15 mouse cellular contexts compared by ENCODE assay signal in genomic region chr3:145790233-145790632, GRCm38 (mm10). TPM values are rescaled to one million over a fixed set of nuclear protein-coding genes. Genes with fewer than 3 reads are reported as not detected.
DNase-seq lines count a peak whose midpoint lies in the region; ATAC-seq and TF ChIP-seq lines count a peak whose summit lies in the region.
"Had no signal": no experiment of that assay in that cellular context is flagged by ENCODE, and none has a peak within 500 bp of the region (broad histone marks: within the 10 kb centered on the region; RNA-seq: fewer than 3 reads in every experiment).

No protein-coding gene starts in this region.

- peak; percentile 21; the same call in 1 of the 2 replicates for ATAC-seq in forebrain, embryonic 14.5 days
- ATAC-seq in forebrain, embryonic 15.5 days (replicated peaks) = no peak; the same call in 1 of the 2 replicates
- 0 out of 2 replicates have a peak, but pooled peaks have one; percentile 14 for ATAC-seq in heart, embryonic 16.5 days (replicated peaks; ENCODE audit: extremely low read depth, insufficient read depth, low FRiP score)
- ATAC-seq in liver, embryonic 11.5 days (replicated peaks; ENCODE audit: low FRiP score) = no peak
- ATAC-seq in liver, postnatal 0 days = 0 out of 2 replicates have a peak, but pooled peaks have one; percentile 3
- ATAC-seq: midbrain, embryonic 16.5 days had no signal

- no peak overlapping the region for H3K9ac ChIP-seq in forebrain, embryonic 14.5 days (ENCODE audit: low read length)
- no peak overlapping the region for H3K9ac ChIP-seq in forebrain, embryonic 15.5 days (replicated peaks)
- H3K9ac ChIP-seq in heart, embryonic 16.5 days (ENCODE audit: low read length) = no peak overlapping the region
- H3K9ac ChIP-seq in liver, adult 2 months (ENCODE audit: low read depth, low read length) = no peak overlapping the region
- H3K9ac ChIP-seq in liver, embryonic 11.5 days (ENCODE audit: low read depth, low read length) = no peak overlapping the region
- H3K9ac ChIP-seq in liver, postnatal 0 days (replicated peaks) = no peak overlapping the region
- H3K9ac ChIP-seq: lung, embryonic 15.5 days had no signal

- no peaks in the 10 kb centered on the region for H3K9me3 ChIP-seq in forebrain, embryonic 14.5 days (replicated peaks; ENCODE audit: control insufficient read depth, low read length)
- H3K9me3 ChIP-seq in forebrain, embryonic 15.5 days = no peaks in the 10 kb centered on the region
- 0 out of 2 replicates have a peak, but pooled peaks cover 2% of the 10 kb centered on the region for H3K9me3 ChIP-seq in heart, embryonic 16.5 days (replicated peaks; ENCODE audit: control insufficient read depth, low read length)
- H3K9me3 ChIP-seq in liver, embryonic 11.5 days (ENCODE audit: control insufficient read depth, low read length) = peaks cover 2% of the 10 kb centered on the region; the same call in 1 of the 2 replicates
- H3K9me3 ChIP-seq in liver, postnatal 0 days (ENCODE audit: low read length) = no peaks in the 10 kb centered on the region
- H3K9me3 ChIP-seq: lung, embryonic 15.5 days had no signal

- H3K4me2 ChIP-seq in forebrain, embryonic 14.5 days (ENCODE audit: low read length) = no peak overlapping the region
- no peak overlapping the region for H3K4me2 ChIP-seq in forebrain, embryonic 15.5 days (replicated peaks)
- no peak overlapping the region for H3K4me2 ChIP-seq in heart, embryonic 16.5 days (ENCODE audit: low read depth, low read length)
- H3K4me2 ChIP-seq in liver, embryonic 11.5 days = no peak overlapping the region
- no peak overlapping the region for H3K4me2 ChIP-seq in liver, postnatal 0 days (ENCODE audit: low read depth, low read length)
- H3K4me2 ChIP-seq: lung, embryonic 15.5 days had no signal

- H3K36me3 ChIP-seq in forebrain, embryonic 14.5 days (ENCODE audit: control insufficient read depth, insufficient read depth, low read length) = no peaks in the 10 kb centered on the region
- H3K36me3 ChIP-seq in forebrain, embryonic 15.5 days = no peaks in the 10 kb centered on the region
- H3K36me3 ChIP-seq in heart, embryonic 16.5 days (ENCODE audit: control insufficient read depth, insufficient read depth) = no peaks in the 10 kb centered on the region
- no peaks in the 10 kb centered on the region for H3K36me3 ChIP-seq in liver, adult 2 months (ENCODE audit: control insufficient read depth, insufficient read depth, low read length)
- H3K36me3 ChIP-seq in liver, embryonic 11.5 days (ENCODE audit: control insufficient read depth, insufficient read depth, low read length) = no peaks in the 10 kb centered on the region
- no peaks in the 10 kb centered on the region for H3K36me3 ChIP-seq in liver, postnatal 0 days (replicated peaks; ENCODE audit: insufficient read depth, low read length)
- H3K36me3 ChIP-seq: lung, embryonic 15.5 days had no signal

- no peaks in the 10 kb centered on the region; the same call in 1 of the 2 replicates for H3K79me2 ChIP-seq in liver, adult 2 months (ENCODE audit: control insufficient read depth, insufficient read depth, low read length)

- H3K27me3 ChIP-seq in forebrain, embryonic 14.5 days (replicated peaks; ENCODE audit: control insufficient read depth, insufficient read depth, low read length) = no peaks in the 10 kb centered on the region
- H3K27me3 ChIP-seq in forebrain, embryonic 15.5 days = no peaks in the 10 kb centered on the region
- no peaks in the 10 kb centered on the region for H3K27me3 ChIP-seq in heart, embryonic 16.5 days (ENCODE audit: control insufficient read depth, insufficient read depth, low read length)
- H3K27me3 ChIP-seq in liver, adult 2 months (ENCODE audit: control insufficient read depth, insufficient read depth, low read length) = no peaks in the 10 kb centered on the region
- no peaks in the 10 kb centered on the region for H3K27me3 ChIP-seq in liver, embryonic 11.5 days (replicated peaks; ENCODE audit: control insufficient read depth, insufficient read depth, low read length)
- no peaks in the 10 kb centered on the region for H3K27me3 ChIP-seq in liver, postnatal 0 days (ENCODE audit: insufficient read depth, low read length)
- H3K27me3 ChIP-seq: lung, embryonic 15.5 days had no signal

- no peak for TF ChIP-seq POLR2A in liver, adult 2 months (IDR thresholded peaks at IDR 0.05; ENCODE audit: extremely low read depth, insufficient read depth, low read length)

- no peak for TF ChIP-seq EP300 in liver, postnatal 0 days (IDR thresholded peaks at IDR 0.05; ENCODE audit: low read depth)

- TF ChIP-seq CTCF in liver, adult 2 months (IDR thresholded peaks at IDR 0.05; ENCODE audit: low read depth, low read length) = no peak
- no peak for TF ChIP-seq CTCF in liver, postnatal 0 days (IDR thresholded peaks at IDR 0.05; ENCODE audit: low read depth)

- WGBS in forebrain, embryonic 14.5 days = 85% methylated on average over 3 of the region's 3 CpGs
- WGBS in forebrain, embryonic 15.5 days = 89% methylated on average over 3 of the region's 3 CpGs
- WGBS in heart, embryonic 16.5 days = 47% methylated on average over 3 of the region's 3 CpGs
- 53% methylated on average over 3 of the region's 3 CpGs for WGBS in liver, adult 2 months
- WGBS in liver, embryonic 11.5 days = 67% methylated on average over 3 of the region's 3 CpGs
- WGBS in liver, postnatal 0 days (ENCODE audit: insufficient replicate concordance) = 49% methylated on average over 3 of the region's 3 CpGs

- H3K4me1 ChIP-seq in forebrain, embryonic 14.5 days (ENCODE audit: control insufficient read depth, insufficient read depth, low read length) = no peaks in the 10 kb centered on the region
- 0 out of 2 replicates have a peak, but pooled peaks cover 4% of the 10 kb centered on the region for H3K4me1 ChIP-seq in forebrain, embryonic 15.5 days
- peaks cover 4% of the 10 kb centered on the region for H3K4me1 ChIP-seq in heart, embryonic 16.5 days (ENCODE audit: control insufficient read depth, insufficient read depth, low read length)
- peaks cover 23% of the 10 kb centered on the region for H3K4me1 ChIP-seq in liver, adult 2 months (ENCODE audit: control insufficient read depth, insufficient read depth, low read length)
- H3K4me1 ChIP-seq in liver, embryonic 11.5 days (replicated peaks; ENCODE audit: control insufficient read depth, insufficient read depth, low read length) = peaks cover 8% of the 10 kb centered on the region
- peaks cover 8% of the 10 kb centered on the region; the same call in 1 of the 2 replicates for H3K4me1 ChIP-seq in liver, postnatal 0 days (ENCODE audit: insufficient read depth)

- no peak overlapping the region for H3K27ac ChIP-seq in forebrain, embryonic 14.5 days (ENCODE audit: low read depth, low read length)
- H3K27ac ChIP-seq in forebrain, embryonic 15.5 days (replicated peaks) = no peak overlapping the region
- no peak overlapping the region for H3K27ac ChIP-seq in heart, embryonic 16.5 days (ENCODE audit: low read length)
- H3K27ac ChIP-seq in liver, adult 2 months (replicated peaks; ENCODE audit: insufficient read depth, low read depth, low read length) = no peak overlapping the region; the same call in 1 of the 2 replicates
- H3K27ac ChIP-seq in liver, embryonic 11.5 days (ENCODE audit: low read depth, low read length) = no peak overlapping the region
- peak overlapping the region; percentile 74 for H3K27ac ChIP-seq in liver, postnatal 0 days (ENCODE audit: low read depth)
- H3K27ac ChIP-seq: lung, embryonic 15.5 days had no signal

- no peak for DNase-seq in forebrain, embryonic 14.5 days (ENCODE audit: low spot score)
- no peak for DNase-seq in heart, adult 8-10 months (ENCODE audit: low spot score)
- DNase-seq in liver, adult 2 months (ENCODE audit: extremely low read depth, low read depth, low spot score) = peak; percentile 53
- DNase-seq in liver, embryonic 11.5 days (ENCODE audit: low spot score) = no peak
- no peak for DNase-seq in liver, postnatal 0 days
- DNase-seq in cerebellum, postnatal 4 days (ENCODE audit: low spot score in 2 of 2) = no peak
- DNase-seq: adrenal gland, postnatal 36 days; cerebellum, adult 9-11 months; kidney, postnatal 4 days; thymus, postnatal 4 days had no signal

- no peak overlapping the region for H3K4me3 ChIP-seq in forebrain, embryonic 14.5 days (ENCODE audit: low read depth, low read length)
- no peak overlapping the region for H3K4me3 ChIP-seq in forebrain, embryonic 15.5 days
- H3K4me3 ChIP-seq in heart, embryonic 16.5 days (ENCODE audit: low read length) = no peak overlapping the region
- no peak overlapping the region for H3K4me3 ChIP-seq in liver, adult 2 months (ENCODE audit: insufficient read depth, low read depth, low read length)
- H3K4me3 ChIP-seq in liver, embryonic 11.5 days (ENCODE audit: low read depth, low read length) = no peak overlapping the region
- H3K4me3 ChIP-seq in liver, postnatal 0 days (ENCODE audit: low read depth, low read length) = no peak overlapping the region
- H3K4me3 ChIP-seq: lung, embryonic 15.5 days had no signal

RNA-seq across cellular contexts. Expression of gene Ddah1, which starts 31.8 kb away (rescaled TPM):
- polyA plus RNA-seq in forebrain, embryonic 14.5 days (2014; fragmentation: Nextera tagmentation; extraction: Ambion mirVana) = 129 and 147 TPM in 2 replicates
- 162 and 170 TPM in 2 replicates for polyA plus RNA-seq in forebrain, embryonic 15.5 days (2015; fragmentation: Nextera tagmentation; extraction: Ambion mirVana)
- polyA plus RNA-seq in heart, embryonic 16.5 days (2015; fragmentation: Nextera tagmentation; extraction: Ambion mirVana) = 17.4 and 22.2 TPM in 2 replicates
- 1 to 10 TPM; 6.3 to 9.3 (median 7.5) TPM for total RNA-seq in heart, adult 8-10 months (2022)
- total RNA-seq in liver, adult 2 months (2014; rRNA removed) = 43.1 and 50.7 TPM in 2 replicates
- 80.8 and 86.1 TPM in 2 replicates for polyA plus RNA-seq in liver, adult 2 months (2012; rRNA removed)
- polyA plus RNA-seq in liver, embryonic 11.5 days (2014; fragmentation: Nextera tagmentation; extraction: Ambion mirVana) = 47.3 and 50.2 TPM in 2 replicates
- polyA plus RNA-seq in liver, postnatal 0 days (2015; fragmentation: Nextera tagmentation; extraction: Ambion mirVana) = 45.1 and 60.8 TPM in 2 replicates
- total RNA-seq: megakaryocyte progenitor cell, adult 5-6 weeks had no signal

Comparison
In these comparisons a context has a peak if more than half of its experiments do, and no peak if none do; other contexts are left out.
1. ATAC-seq: peak in forebrain, embryonic 14.5 days (single experiment), heart, embryonic 16.5 days (single experiment) and liver, postnatal 0 days (single experiment); none in forebrain, embryonic 15.5 days (single experiment) and liver, embryonic 11.5 days (single experiment).